Mouse (Mus musculus) embryo, embryonic 9.5 days (tissue): ENCODE results near the gene Ppp1r12b.

Experiments
- DNase-seq: peaks from one replicate; pipeline ENCODE4 v3.0.0-alpha.2; 2017; ENCODE audit errors: extremely low spot score

The Ppp1r12b gene

DNA sequence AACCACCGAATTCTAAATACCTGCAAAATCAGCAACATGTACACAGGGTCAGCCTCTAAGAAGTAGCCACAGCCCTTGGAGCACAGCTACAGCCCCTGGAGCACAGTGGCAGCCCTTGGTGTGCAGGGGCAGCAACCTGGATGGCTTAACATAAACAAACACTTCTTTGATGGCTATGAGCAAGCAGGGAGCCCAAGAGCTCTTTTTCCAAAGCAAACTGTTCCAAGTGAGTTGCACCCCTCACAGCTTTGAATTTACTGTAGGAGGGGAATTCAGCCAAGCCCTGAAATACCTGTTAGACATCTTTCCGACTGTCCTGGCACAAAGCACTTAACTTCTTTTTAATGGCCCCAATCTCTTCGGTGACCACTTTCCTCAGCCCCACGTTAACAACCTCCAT is 14.9 kb downstream of the Ppp1r12b start:
- no peak for DNase-seq

GRCm38 (mm10) chr1:134938233-134938632 is 17.5 kb downstream of the Ppp1r12b start:
- DNase-seq: no peak

GRCm38 (mm10) chr1:134936335-134936734 is 19.4 kb downstream of the Ppp1r12b start:
- no peak for DNase-seq

GRCm38 (mm10) chr1:134932431-134932830 is 23.3 kb downstream of the Ppp1r12b start:
- DNase-seq: peak; percentile 4

- DNase-seq: no peak
Measured at GRCm38 (mm10) chr1:134919010-134919409, 36.7 kb downstream of the Ppp1r12b start.

DNA sequence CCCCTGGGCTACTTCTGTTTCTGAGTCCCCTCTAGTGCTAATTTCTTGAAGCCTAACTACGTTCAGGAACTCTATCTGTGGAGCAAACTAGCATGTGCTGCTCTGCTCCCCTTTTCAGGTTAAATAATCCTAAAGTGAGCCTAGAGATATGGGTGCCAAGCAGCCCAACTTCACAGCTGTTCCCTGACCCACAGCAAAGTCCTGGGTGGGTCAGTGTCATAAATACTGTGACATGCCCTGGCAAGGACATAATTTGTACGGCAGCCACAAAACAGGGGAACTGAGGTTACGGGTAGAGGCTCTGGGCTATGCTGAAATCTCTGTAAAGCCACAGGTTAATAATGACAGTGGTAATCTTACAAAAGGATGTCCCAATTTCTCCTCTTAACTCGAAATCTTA is 40.3 kb downstream of the Ppp1r12b start:
- DNase-seq: no peak

DNA sequence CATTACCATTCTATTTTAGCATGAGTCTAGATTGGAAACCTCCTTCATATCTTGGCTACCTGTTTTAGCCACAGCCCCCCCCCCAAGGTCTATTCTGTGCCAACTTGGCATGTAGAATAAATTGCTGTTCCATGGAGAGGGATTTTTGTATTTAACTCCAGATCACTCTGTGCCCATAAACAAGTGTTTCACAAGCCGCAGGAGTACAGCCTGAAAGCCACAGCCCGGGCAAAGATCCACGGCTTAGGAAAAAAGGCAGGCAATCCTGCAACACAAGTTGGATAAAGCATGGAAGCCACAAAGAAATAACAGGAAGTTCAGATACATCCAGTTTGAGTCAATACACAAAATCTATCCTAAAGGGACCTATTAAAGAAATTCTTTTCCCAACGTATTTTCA is 42.2 kb downstream of the Ppp1r12b start:
- DNase-seq: no peak

DNA sequence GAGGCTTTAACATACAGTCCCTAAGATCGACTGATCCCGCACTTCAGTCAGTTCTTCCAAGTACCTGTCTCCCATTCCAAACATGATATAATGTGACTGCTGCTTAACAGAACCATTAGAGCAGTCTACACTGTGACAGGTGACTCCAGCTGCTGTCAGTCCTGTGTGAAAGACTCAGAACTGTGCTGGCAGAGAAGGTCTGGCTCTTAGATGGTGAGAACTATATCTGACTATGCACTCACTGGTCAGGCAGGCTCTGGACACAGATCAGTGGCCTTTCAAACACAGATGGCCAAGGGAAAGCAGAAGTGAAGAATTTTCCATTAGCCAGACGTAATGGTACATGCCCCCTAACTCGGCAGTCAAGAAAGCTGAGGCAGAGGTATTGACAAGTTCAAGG is 43.9 kb downstream of the Ppp1r12b start:
- DNase-seq: no peak

- DNase-seq: no peak
Measured at GRCm38 (mm10) chr1:134910037-134910436, 45.7 kb downstream of the Ppp1r12b start.

- DNase-seq: no peak
Measured at GRCm38 (mm10) chr1:134909442-134909841, 46.3 kb downstream of the Ppp1r12b start.

GRCm38 (mm10) chr1:134902051-134902619 is 53.6 kb downstream of the Ppp1r12b start:
- no peak for DNase-seq

GRCm38 (mm10) chr1:134896008-134896407 is 59.7 kb downstream of the Ppp1r12b start:
- DNase-seq: no peak

DNA sequence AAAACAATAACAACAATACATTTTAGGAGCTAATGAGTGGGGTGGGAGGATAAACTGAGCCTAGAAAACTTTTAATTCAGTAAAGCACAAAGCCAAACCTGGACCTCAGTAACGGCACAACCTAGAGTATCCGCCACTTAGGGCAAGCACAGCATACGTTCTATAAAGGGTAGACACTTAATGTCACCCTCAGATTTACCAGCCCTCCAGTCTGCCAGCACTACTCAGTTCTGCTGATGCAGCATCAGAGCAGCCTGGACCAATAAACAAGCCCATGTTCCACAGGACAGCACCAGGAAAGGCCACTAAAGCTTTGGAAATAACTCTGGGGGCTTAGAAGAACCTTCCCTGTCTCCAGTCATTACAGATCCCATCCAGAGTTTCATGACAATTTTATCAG is 60.9 kb downstream of the Ppp1r12b start:
- DNase-seq: no peak

DNA sequence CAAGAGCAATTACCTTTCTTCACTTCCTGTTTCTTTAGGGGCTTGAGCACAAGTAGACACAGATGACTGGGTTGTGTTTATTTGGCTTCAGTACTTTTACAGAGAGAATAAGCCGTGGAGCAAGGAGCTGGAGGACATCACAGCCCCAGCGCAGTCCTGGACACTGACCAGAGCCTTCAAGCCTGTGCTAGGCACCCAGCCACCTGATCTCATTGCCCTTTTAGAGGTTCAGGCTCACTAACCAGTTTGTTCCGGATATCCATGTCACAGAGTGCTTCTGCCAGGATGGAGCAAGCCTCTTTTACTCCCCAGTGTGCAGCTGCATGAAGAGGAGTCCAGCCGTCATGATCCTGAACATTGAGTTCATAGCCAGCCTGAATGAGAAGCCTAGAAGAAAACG is 63.8 kb downstream of the Ppp1r12b start:
- DNase-seq: no peak

- no peak for DNase-seq
Measured at GRCm38 (mm10) chr1:134889629-134890028, 66.1 kb downstream of the Ppp1r12b start.

GRCm38 (mm10) chr1:134875800-134876199 is 79.9 kb downstream of the Ppp1r12b start:
- no peak for DNase-seq

GRCm38 (mm10) chr1:134872678-134873077 is 83.1 kb downstream of the Ppp1r12b start:
- no peak for DNase-seq

DNA sequence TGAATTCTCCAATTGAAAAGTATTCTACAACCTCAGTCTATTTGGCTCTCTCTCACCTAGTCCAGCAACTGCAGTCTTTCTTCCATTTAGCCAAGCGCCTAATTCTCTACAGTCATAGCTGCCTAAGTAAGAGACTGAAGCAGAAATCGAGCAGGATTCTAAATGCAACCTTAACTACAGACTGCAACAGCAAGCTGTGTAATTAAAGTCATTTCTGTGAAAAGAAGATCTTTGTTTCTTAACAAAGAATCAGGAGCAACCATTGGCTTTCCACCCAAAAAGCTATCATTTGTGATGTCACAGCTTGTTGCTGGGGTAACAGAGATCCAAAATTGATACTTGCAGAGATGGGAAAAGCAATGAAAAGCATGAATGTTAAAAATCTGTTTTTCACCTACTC is 89.3 kb downstream of the Ppp1r12b start:
- DNase-seq: no peak

DNA sequence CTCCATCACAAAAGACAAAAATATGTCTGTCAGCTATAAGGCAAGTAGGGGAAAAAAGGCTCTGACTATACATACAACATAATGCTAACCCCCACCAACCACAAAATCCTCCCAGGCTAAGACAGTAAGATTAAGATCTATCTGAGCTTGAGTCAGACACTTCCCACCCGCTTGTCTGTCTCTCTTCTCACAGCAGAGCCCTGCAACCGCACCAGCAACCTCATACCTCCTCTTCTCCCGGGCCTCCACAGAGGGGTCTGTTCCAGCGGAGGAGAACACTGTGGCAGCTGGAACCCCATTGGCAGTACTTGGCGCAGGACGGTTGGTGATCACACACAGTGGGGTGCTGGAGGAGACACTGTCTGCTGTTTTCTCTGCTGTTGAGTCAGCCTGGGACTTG is 90.2 kb downstream of the Ppp1r12b start:
- no peak for DNase-seq

DNA sequence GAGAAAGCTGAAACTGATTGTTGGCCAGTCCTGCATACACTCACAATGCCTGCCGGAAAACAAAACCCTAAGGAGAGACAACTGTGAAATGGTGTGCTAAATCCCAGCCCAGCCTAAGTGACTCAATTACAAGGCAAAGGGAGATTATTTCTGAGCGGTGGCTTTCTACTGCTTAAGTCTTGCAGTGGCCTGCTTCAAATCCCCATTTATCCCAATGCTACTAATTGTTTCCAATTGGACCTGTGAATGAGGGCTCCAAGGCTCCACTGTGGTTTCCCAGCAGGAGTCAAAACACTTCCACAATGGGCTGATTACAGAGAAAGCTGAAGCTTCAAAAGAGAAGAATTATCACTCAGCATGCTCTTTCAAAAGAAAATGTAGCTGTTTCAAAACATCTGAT is 95.2 kb downstream of the Ppp1r12b start:
- DNase-seq: peak; percentile 6

- DNase-seq: no peak
Measured at GRCm38 (mm10) chr1:134858344-134859053, 97.2 kb downstream of the Ppp1r12b start.

DNA sequence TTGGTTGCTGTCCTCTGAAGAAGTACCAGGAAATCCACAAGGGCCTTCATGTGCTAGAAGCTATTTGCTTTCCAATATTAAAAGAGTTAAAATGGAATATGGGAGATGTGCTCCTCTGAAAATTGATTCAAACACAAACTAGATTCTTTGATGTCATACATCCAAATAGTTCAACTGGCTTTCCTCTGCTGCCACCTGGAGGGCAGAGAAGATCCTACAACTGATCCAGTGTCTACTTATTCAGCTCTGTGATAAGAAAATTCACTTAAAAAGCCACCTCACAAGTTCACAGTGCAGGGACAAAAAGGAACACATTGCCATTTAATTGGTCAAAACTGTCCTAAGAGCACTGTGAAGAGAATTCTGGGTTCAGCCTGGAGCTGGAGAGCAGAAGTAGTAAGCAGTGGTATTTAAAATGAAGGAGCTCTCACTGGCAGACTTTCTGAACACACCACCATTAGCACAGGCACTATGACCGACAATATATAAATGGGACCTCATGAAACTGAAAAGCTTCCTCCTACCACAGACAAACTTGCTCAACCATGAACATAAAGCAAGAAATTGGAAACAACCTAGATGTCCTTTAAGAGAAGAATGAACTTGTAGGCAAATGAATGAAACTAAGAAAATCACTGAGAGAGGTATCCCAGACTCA is 101.3 kb downstream of the Ppp1r12b start:
- peak; percentile 62 for DNase-seq

- DNase-seq: no peak
Measured at GRCm38 (mm10) chr1:134852797-134853196, 102.9 kb downstream of the Ppp1r12b start.
